Mouse (Mus musculus) kidney, adult 2 months (tissue): Measurements from ENCODE around the gene Cep135. TPM values are rescaled to one million over a fixed set of nuclear protein-coding genes. Genes with fewer than 3 reads are reported as not detected.

Experiments used
- DNase-seq: peaks from one replicate; pipeline ENCODE4 v3.0.0; 2021
- H3K27ac ChIP-seq: fragments of 200-500 bp; 2 replicates; pipeline ENCODE4 v1.5.1; 2012; ENCODE audit warnings: low read depth, low read length, control low read depth, inconsistent platforms; ENCODE audit not compliant: insufficient read depth
- H3K27me3 ChIP-seq: fragments of 200-500 bp; replicated peaks from 2 replicates; pipeline ENCODE4 v1.6.1; 2012; ENCODE audit warnings: mild to moderate bottlenecking, moderate library complexity, low read length, inconsistent platforms; ENCODE audit not compliant: control insufficient read depth, insufficient read depth
- H3K36me3 ChIP-seq: fragments of 200-500 bp; 2 replicates; pipeline ENCODE4 v1.6.1; 2012; ENCODE audit warnings: mild to moderate bottlenecking, moderate library complexity, low read length, inconsistent platforms; ENCODE audit not compliant: control insufficient read depth, insufficient read depth
- H3K4me1 ChIP-seq: fragments of 200-500 bp; 2 replicates; pipeline ENCODE4 v1.6.1; 2011; ENCODE audit warnings: low read length; ENCODE audit not compliant: control insufficient read depth, insufficient read depth
- H3K4me3 ChIP-seq: fragments of 200-500 bp; 2 replicates; pipeline ENCODE4 v1.5.1; 2011; ENCODE audit warnings: mild to moderate bottlenecking, low read depth, low read length, control low read depth; ENCODE audit not compliant: insufficient read depth
- CTCF ChIP-seq: fragments of 200-500 bp; conservative IDR thresholded peaks from 2 replicates; pipeline ENCODE4 v1.5.1; 2011; ENCODE audit warnings: low read depth, mild to moderate bottlenecking, control low read depth, low read length, moderate library complexity, mixed read lengths; ENCODE audit not compliant: insufficient read depth, insufficient read length
- POLR2A ChIP-seq: fragments of 200-500 bp; IDR thresholded peaks from one replicate; pipeline ENCODE4 v1.6.1; 2011; ENCODE audit warnings: low read depth, low read length, control low read depth
- WGBS: fragments of 180-500 bp; shearing (Covaris S2); methylation state at CpG from one replicate; pipeline ENCODE4 v1.1.7; 2018; 5-methylcytosine and 5-hydroxymethylcytosine counted together
- polyA plus RNA-seq: library from polyadenylated mRNA; depleted of rRNA; stranded (reverse); fragments of >200 nt; gene quantifications from 2 replicates; pipeline ENCODE4 v1.2.3, GENCODE M21; 2012

Gene Cep135
- polyA plus RNA-seq, 1 experiment = 0.97 TPM

GRCm38 (mm10) chr5:76615276-76615675, 26.8 kb downstream of the Cep135 start:
- no peaks in the 10 kb centered on the region for H3K4me1 ChIP-seq
- H3K27me3 ChIP-seq = no peaks in the 10 kb centered on the region
- no peak for DNase-seq
- 94% methylated on average over 8 of the region's 8 CpGs for WGBS
- TF ChIP-seq CTCF (no peak), POLR2A (no peak)
- no peak overlapping the region for H3K4me3 ChIP-seq
- peaks cover 2% of the 10 kb centered on the region for H3K36me3 ChIP-seq
- no peak overlapping the region for H3K27ac ChIP-seq

- H3K27me3 ChIP-seq = no peaks in the 10 kb centered on the region
- 81% methylated on average over 2 of the region's 2 CpGs for WGBS
- H3K36me3 ChIP-seq = peaks cover 2% of the 10 kb centered on the region
- H3K27ac ChIP-seq = no peak overlapping the region
- no peak for DNase-seq
- H3K4me1 ChIP-seq = no peaks in the 10 kb centered on the region
- TF ChIP-seq CTCF (no peak), POLR2A (no peak)
- no peak overlapping the region for H3K4me3 ChIP-seq
Observed at GRCm38 (mm10) chr5:76616196-76616747, 27.8 kb downstream of the Cep135 start.

GRCm38 (mm10) chr5:76618750-76619149, 30.3 kb downstream of the Cep135 start:
- H3K4me3 ChIP-seq = no peak overlapping the region
- no peak for DNase-seq
- H3K27me3 ChIP-seq = no peaks in the 10 kb centered on the region
- H3K36me3 ChIP-seq = peaks cover 2% of the 10 kb centered on the region
- TF ChIP-seq CTCF (no peak), POLR2A (no peak)
- H3K27ac ChIP-seq = no peak overlapping the region
- no peaks in the 10 kb centered on the region for H3K4me1 ChIP-seq
- WGBS = 85% methylated on average over 7 of the region's 7 CpGs

GRCm38 (mm10) chr5:76623759-76624158, 35.3 kb downstream of the Cep135 start:
- no peaks in the 10 kb centered on the region for H3K4me1 ChIP-seq
- H3K27me3 ChIP-seq = no peaks in the 10 kb centered on the region
- no peak for DNase-seq
- WGBS = 95% methylated on average over 9 of the region's 9 CpGs
- no peak for TF ChIP-seq CTCF
- H3K27ac ChIP-seq = no peak overlapping the region
- no peaks in the 10 kb centered on the region; the same call in none of the 2 replicates for H3K36me3 ChIP-seq
- no peak overlapping the region for H3K4me3 ChIP-seq

GRCm38 (mm10) chr5:76627770-76628169, 39.3 kb downstream of the Cep135 start:
- H3K36me3 ChIP-seq = no peaks in the 10 kb centered on the region; the same call in 1 of the 2 replicates
- TF ChIP-seq CTCF = no peak
- TF ChIP-seq POLR2A = no peak
- no peak overlapping the region for H3K27ac ChIP-seq
- no peaks in the 10 kb centered on the region for H3K27me3 ChIP-seq
- DNase-seq = no peak
- H3K4me1 ChIP-seq = no peaks in the 10 kb centered on the region
- WGBS = 89% methylated on average over 1 of the region's 1 CpGs
- H3K4me3 ChIP-seq = no peak overlapping the region

- Histone ChIP-seq H3K4me1 (no peaks in the 10 kb centered on the region), H3K36me3 (peaks cover 2% of the 10 kb centered on the region; the same call in 1 of the 2 replicates), H3K4me3 (no peak overlapping the region), H3K27me3 (no peaks in the 10 kb centered on the region), H3K27ac (no peak overlapping the region)
- DNase-seq = no peak
- no peak for TF ChIP-seq CTCF
- TF ChIP-seq POLR2A = no peak
- WGBS = 70% methylated on average over 10 of the region's 10 CpGs
Observed at GRCm38 (mm10) chr5:76634012-76634411, 45.5 kb downstream of the Cep135 start.

- Histone ChIP-seq H3K27me3 (no peaks in the 10 kb centered on the region), H3K4me3 (no peak overlapping the region), H3K27ac (no peak overlapping the region), H3K36me3 (peaks cover 2% of the 10 kb centered on the region; the same call in 1 of the 2 replicates), H3K4me1 (no peaks in the 10 kb centered on the region)
- WGBS = 78% methylated on average over 2 of the region's 2 CpGs
- DNase-seq = no peak
- TF ChIP-seq CTCF = 0 out of 2 replicates have a peak, but pooled peaks have one; percentile 9
- no peak for TF ChIP-seq POLR2A
Observed at GRCm38 (mm10) chr5:76635592-76635991, 47.1 kb downstream of the Cep135 start.
